Mouse (Mus musculus): ENCODE measurements at regions not wholly inside any gene's neighbourhood (a gene's known extent, or its start where the extent isn't known, plus 50 kb on each side); places are given as distances from the start of the nearest gene placed in this dataset.

- no peak for TF ChIP-seq GATA1 (IDR thresholded peaks at IDR 0.05; ENCODE audit: borderline replicate concordance, low read length)
- TF ChIP-seq FLI1 (IDR thresholded peaks at IDR 0.05; ENCODE audit: low read length): no peak
These were observed 87.4 kb downstream of the Rbm43 start for GRCm38 (mm10) chr2:51847556-51847955.

Data from megakaryocyte, embryonic 14.5 days (primary cell).